Mouse (Mus musculus): Measurements from ENCODE around the gene Cryba1.

Cryba1 gene

GRCm38 (mm10) chr11:77713736-77714135 lies 11.3 kb downstream of the Cryba1 start:
- DNase-seq, result no peak

GRCm38 (mm10) chr11:77709039-77709438 lies 16.0 kb downstream of the Cryba1 start:
- no peak for DNase-seq

GRCm38 (mm10) chr11:77705920-77706319 lies 19.2 kb downstream of the Cryba1 start:
- DNase-seq, result no peak

GRCm38 (mm10) chr11:77697232-77697631 lies 27.9 kb downstream of the Cryba1 start:
- DNase-seq, result no peak

- no peak for DNase-seq
Measured at GRCm38 (mm10) chr11:77693026-77693425, 32.1 kb downstream of the Cryba1 start.

- peak; percentile 33 to 45 for DNase-seq
Measured at GRCm38 (mm10) chr11:77687541-77688131, 37.4 kb downstream of the Cryba1 start.

- DNase-seq, result peak; percentile 50 to 61
Measured at GRCm38 (mm10) chr11:77686841-77687540, 38.1 kb downstream of the Cryba1 start.

- DNase-seq, result peak; percentile 23 to 39
Measured at GRCm38 (mm10) chr11:77686346-77686840, 38.7 kb downstream of the Cryba1 start.

GRCm38 (mm10) chr11:77685383-77686265 lies 39.5 kb downstream of the Cryba1 start, which contains the start of gene Nufip2:
TSS of gene Nufip2 (plus strand) at chr11:77686155.
- peak; percentile 99 for DNase-seq

GRCm38 (mm10) chr11:77684896-77685295 lies 40.2 kb downstream of the Cryba1 start:
- no peak for DNase-seq

GRCm38 (mm10) chr11:77680018-77680417 lies 45.1 kb downstream of the Cryba1 start:
- no peak for DNase-seq

- DNase-seq, result no peak
Measured at GRCm38 (mm10) chr11:77673428-77673991, 51.6 kb downstream of the Cryba1 start.

GRCm38 (mm10) chr11:77672746-77673145 lies 52.3 kb downstream of the Cryba1 start:
- no peak for DNase-seq

All from thymus, adult 18-20 months (tissue).